Mouse (Mus musculus) cerebellum, adult 2 months (tissue): ENCODE results near the gene Milr1. TPM values are rescaled to one million over a fixed set of nuclear protein-coding genes. Genes with fewer than 3 reads are reported as not detected.

Experiments
- DNase-seq, 2 experiments: peaks; one replicate each; pipeline ENCODE4 v3.0.0; 2021
- H3K27ac ChIP-seq: fragments of 200-500 bp; 2 replicates; pipeline ENCODE4 v1.5.1; 2012; ENCODE audit warnings: low read length, control low read depth, inconsistent platforms; ENCODE audit not compliant: insufficient read depth
- H3K27me3 ChIP-seq: fragments of 200-500 bp; 2 replicates; pipeline ENCODE4 v1.6.1; 2012; ENCODE audit warnings: inconsistent platforms, mild to moderate bottlenecking, low read length, moderate library complexity; ENCODE audit not compliant: control insufficient read depth, insufficient read depth
- H3K4me1 ChIP-seq: fragments of 200-500 bp; 2 replicates; pipeline ENCODE4 v1.6.1; 2011; ENCODE audit warnings: low read length; ENCODE audit not compliant: control insufficient read depth, insufficient read depth
- H3K4me3 ChIP-seq: fragments of 200-500 bp; replicated peaks from 2 replicates; pipeline ENCODE3; 2011; ENCODE audit warnings: mild to moderate bottlenecking, low read depth, low read length, control low read depth; ENCODE audit not compliant: insufficient read depth
- CTCF ChIP-seq: fragments of 200-500 bp; IDR thresholded peaks from 2 replicates; pipeline ENCODE4 v1.5.1; 2011; ENCODE audit warnings: low read depth, mild to moderate bottlenecking, control low read depth, low read length, moderate library complexity, borderline replicate concordance; ENCODE audit not compliant: insufficient read depth
- POLR2A ChIP-seq: fragments of 200-500 bp; IDR thresholded peaks from 2 replicates; pipeline ENCODE4 v1.6.1; 2011; ENCODE audit warnings: low read length, control low read depth, borderline replicate concordance; ENCODE audit not compliant: insufficient read depth
- WGBS: fragments of 180-500 bp; shearing (Covaris S2); methylation state at CpG from one replicate; pipeline ENCODE4 v1.1.7; 2018; 5-methylcytosine and 5-hydroxymethylcytosine counted together
- polyA plus RNA-seq: library from polyadenylated mRNA; depleted of rRNA; stranded (reverse); fragments of >200 nt; gene quantifications from 2 replicates; pipeline ENCODE4 v1.2.3, GENCODE M21; 2012

The Milr1 gene
- polyA plus RNA-seq, 1 experiment = 0.10 TPM

DNA sequence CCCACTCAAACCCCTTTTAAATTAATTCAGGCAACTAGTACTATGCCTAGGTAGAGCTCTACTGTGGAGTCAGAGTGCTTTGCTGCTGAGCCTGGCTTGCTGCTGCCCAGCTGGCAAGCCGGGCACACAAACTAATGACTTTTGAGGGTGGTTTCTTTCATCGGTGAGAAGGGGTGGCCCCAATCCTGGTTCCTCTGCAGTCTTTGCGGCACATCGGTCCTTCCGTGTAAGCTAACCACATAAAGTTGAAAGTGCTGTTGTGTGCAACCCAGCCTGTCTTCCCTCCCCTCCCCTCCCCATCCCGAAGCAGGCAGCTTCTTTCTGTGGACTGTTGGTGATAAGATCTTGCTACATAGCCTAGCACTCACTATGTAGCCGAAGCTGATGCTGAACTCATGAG lies 1.1 kb downstream of the Milr1 start:
- WGBS = 89% methylated on average over 7 of the region's 7 CpGs
- no peak overlapping the region for H3K27ac ChIP-seq
- H3K4me1 ChIP-seq = no peaks in the 10 kb centered on the region
- no peaks in the 10 kb centered on the region for H3K27me3 ChIP-seq
- no peak for DNase-seq
- H3K4me3 ChIP-seq = no peak overlapping the region
- no peak for TF ChIP-seq CTCF
- TF ChIP-seq POLR2A = no peak

DNA sequence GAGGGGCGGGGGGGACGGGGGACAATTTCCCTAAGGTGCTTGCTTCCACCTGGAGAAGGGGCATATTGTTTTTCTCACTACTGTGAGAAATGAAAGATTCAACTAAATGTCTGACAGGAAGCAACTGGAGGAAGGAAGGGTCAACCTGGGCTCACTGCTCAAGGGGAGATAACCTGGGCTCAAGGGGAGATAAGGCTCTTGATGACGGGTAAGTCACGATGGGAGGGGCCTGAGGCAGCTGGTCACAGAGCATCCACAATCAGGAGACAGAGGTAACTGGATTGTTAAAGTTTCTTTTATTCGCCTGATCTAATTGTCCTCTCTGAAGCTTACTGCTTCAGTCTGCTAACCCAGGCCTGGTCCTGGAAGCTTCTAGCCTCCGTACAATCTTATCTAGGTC lies 2.3 kb downstream of the Milr1 start:
- H3K4me3 ChIP-seq = no peak overlapping the region
- WGBS = 90% methylated on average over 6 of the region's 6 CpGs
- TF ChIP-seq POLR2A (no peak), CTCF (no peak)
- no peak overlapping the region for H3K27ac ChIP-seq
- DNase-seq = no peak
- H3K27me3 ChIP-seq = no peaks in the 10 kb centered on the region
- no peaks in the 10 kb centered on the region for H3K4me1 ChIP-seq

DNA sequence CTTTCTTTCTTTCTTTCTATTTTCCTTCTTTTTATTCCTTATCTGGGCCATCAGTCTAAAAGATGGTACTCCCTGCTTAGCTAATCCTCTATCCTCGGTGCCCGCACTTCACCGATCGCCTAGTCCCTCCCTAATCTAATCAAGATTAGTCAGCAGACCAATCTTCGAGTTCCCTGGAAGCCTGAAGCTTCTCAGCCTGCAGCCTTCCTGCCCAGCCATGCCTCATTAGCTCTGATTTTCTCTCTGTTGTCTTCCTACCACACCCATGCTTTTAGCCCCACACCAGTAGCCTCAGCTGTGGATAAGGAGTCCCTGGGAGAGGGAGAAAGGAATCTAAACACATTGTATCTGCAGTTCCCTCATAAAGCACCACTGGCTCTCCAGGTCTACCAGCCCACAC lies 4.6 kb downstream of the Milr1 start:
- H3K4me3 ChIP-seq = no peak overlapping the region
- 53% methylated on average over 5 of the region's 5 CpGs for WGBS

DNA sequence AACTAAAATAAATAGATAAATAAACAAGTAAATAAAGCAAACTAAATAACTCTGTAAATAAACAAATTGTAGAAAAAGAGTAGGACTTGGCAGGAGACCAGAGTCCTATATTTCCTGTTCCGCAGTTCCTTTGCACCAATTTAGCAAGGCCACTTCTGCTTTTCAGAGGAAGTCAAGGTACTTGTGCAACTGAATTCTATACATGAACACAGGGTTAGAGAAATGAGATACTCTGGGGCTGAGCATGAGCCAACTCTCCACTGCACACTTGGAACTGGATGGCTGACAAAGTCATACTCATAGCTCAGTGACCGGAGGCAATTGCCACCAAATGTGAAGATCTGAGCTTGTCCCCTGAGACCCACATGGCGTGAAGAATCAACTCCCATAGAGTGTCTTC lies 8.0 kb downstream of the Milr1 start:
- 81% methylated on average over 3 of the region's 3 CpGs for WGBS
- Histone ChIP-seq H3K4me1 (no peaks in the 10 kb centered on the region), H3K27ac (no peak overlapping the region), H3K27me3 (no peaks in the 10 kb centered on the region), H3K4me3 (no peak overlapping the region)
- no peak for DNase-seq
- no peak for TF ChIP-seq POLR2A

More for the DNA sequence above, 4.6 kb downstream of the Milr1 start:
- no peaks in the 10 kb centered on the region for H3K4me1 ChIP-seq
- no peak for TF ChIP-seq CTCF
- no peak for TF ChIP-seq POLR2A
- no peaks in the 10 kb centered on the region for H3K27me3 ChIP-seq
- no peak for DNase-seq
- H3K27ac ChIP-seq = no peak overlapping the region

DNA sequence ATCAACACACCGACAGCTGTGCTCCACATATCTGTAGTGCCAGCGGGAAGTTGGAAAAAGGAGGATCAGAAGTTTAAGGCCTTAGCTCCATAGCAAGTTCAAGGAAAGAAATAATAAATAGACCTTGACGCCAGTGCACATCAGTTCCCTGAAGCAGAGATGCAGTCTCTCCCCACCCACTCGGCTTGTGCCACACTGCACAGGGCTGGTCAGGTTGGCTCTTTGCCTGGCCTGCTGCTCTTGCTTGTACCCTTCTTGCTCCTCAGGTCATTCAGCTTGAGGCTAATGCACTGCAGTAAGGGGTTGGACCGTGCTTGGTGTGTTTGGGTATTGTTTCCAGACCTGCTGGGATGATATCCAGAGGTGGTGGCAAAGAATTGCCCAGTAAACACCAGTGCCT lies 9.5 kb downstream of the Milr1 start:
- H3K4me3 ChIP-seq = no peak overlapping the region
- no peak for DNase-seq
- H3K4me1 ChIP-seq = no peaks in the 10 kb centered on the region
- no peaks in the 10 kb centered on the region for H3K27me3 ChIP-seq
- 75% methylated on average over 5 of the region's 5 CpGs for WGBS
- no peak for TF ChIP-seq POLR2A
- no peak for TF ChIP-seq CTCF
- H3K27ac ChIP-seq = no peak overlapping the region

DNA sequence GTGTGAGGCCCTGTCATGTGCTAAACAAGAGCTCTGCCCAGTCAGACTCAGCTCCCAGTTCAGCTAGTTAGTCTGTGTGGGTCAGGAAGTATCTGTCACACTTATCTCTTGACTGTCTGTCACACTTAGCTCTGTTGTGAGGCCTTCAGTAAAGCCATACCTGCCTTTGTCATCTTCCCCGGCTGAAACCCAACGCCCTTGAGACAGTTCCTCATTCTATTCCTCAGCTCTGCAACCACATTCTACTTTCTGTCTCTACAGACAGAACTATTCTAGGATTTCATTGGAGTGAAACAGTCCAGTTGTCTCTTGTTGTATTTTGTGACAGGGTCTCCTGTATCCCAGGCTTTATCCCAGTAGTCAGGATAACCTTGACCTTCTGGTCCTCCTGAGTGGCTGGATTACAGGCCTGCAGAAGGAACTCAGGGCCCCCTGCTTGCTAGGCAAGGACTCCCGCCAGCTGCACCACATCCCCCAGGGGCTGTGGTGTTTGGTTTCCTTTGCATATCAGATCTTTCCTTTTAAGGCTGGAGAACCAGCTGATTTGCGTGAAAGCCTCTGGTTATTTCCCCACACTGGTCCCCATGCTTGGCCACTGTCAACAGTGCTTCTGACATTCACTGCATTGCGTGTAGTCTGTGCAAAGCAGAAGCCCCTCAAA lies 11.2 kb downstream of the Milr1 start:
- no peak overlapping the region for H3K27ac ChIP-seq
- H3K4me3 ChIP-seq = no peak overlapping the region
- no peaks in the 10 kb centered on the region for H3K4me1 ChIP-seq
- no peak for TF ChIP-seq POLR2A
- TF ChIP-seq CTCF = no peak
- H3K27me3 ChIP-seq = no peaks in the 10 kb centered on the region
- no peak for DNase-seq
- 66% methylated on average over 5 of the region's 5 CpGs for WGBS

DNA sequence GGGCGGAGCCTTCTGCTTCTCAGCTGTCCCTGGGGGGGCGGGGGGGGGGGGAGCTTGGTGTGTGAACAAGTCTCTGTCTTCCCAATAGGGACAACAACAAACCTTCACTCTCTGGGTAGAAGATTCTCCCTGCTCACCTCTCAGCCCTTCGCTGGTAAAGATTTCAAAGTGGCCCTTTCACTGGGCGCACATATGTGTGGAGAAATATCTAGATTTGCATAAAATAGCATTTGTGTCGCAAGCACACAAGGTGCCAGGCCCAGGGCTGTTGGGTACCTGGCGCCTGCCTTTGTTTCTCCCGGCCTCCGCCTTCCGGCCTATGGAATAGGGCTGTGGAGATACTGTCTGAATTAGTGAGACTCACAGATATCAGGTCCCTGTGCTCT lies 11.8 kb downstream of the Milr1 start:
- H3K27me3 ChIP-seq = no peaks in the 10 kb centered on the region
- H3K4me3 ChIP-seq = no peak overlapping the region
- no peak overlapping the region for H3K27ac ChIP-seq
- WGBS = 83% methylated on average over 9 of the region's 9 CpGs
- no peaks in the 10 kb centered on the region for H3K4me1 ChIP-seq
- TF ChIP-seq POLR2A (no peak), CTCF (no peak)
- DNase-seq = no peak

DNA sequence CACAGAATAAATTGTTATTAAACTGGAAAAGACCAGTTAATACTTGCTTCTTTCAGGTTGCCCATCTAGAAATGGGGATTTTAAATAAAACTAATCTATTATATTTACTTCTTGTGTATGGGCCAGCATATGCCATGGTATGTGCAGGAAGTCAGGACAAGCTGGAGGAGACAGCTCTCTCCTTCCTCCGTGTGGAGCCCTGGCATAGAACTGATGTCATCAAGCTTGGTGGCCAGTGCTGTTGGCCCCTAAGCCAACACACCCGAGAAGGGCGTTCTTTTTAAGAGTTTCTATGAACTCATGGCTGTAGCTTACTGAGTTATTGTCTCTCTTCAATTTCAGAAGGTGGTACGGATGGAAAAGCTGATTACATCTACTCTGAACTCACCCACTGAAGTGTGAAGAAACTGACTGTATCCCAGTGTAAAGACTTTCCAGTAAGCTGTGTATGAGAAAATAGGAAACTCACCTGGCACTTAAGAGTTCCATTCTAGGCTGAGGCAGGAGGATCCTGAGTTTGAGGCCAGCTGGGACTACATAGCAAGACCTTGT lies 15.7 kb downstream of the Milr1 start:
- H3K4me1 ChIP-seq = no peaks in the 10 kb centered on the region
- DNase-seq = no peak
- no peaks in the 10 kb centered on the region for H3K27me3 ChIP-seq
- WGBS = 85% methylated on average over 4 of the region's 4 CpGs
- no peak overlapping the region for H3K4me3 ChIP-seq
- TF ChIP-seq POLR2A = no peak
- TF ChIP-seq CTCF = no peak
- no peak overlapping the region for H3K27ac ChIP-seq
